Mouse (Mus musculus): ENCODE results near the gene Dcps. TPM values are rescaled to one million over a fixed set of nuclear protein-coding genes. Genes with fewer than 3 reads are reported as not detected.

Gene Dcps
- polyA plus RNA-seq, 1 experiment: 58.0 TPM

DNA sequence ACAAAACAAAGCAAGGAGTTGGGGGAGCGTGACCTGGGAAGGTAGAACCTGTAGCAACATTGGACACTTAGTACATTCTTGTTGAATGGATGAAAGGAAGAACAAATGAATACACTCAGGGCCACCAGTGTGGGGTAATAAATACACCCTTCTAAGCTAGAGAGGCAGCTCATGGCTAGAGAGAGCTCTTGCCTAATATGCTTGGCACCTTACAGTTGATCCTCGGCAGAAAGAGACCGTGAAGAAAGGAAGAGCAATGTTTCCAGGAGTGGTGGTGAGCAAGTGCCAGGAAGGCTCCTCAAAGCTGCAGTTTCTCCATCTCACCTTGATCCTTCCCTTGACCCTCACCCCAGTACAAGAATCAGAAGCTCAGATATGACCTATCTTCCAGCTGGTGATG is 47.3 kb downstream of the Dcps start:
- TF ChIP-seq CTCF (IDR thresholded peaks at IDR 0.05; ENCODE audit: borderline replicate concordance, extremely low read depth, insufficient read depth, insufficient read length) (no peak), POLR2A (IDR thresholded peaks at IDR 0.05; ENCODE audit: borderline replicate concordance, extremely low read depth, insufficient read depth, insufficient read length, poor library complexity, severe bottlenecking) (no peak)
- DNase-seq (ENCODE audit: low read depth): no peak

DNA sequence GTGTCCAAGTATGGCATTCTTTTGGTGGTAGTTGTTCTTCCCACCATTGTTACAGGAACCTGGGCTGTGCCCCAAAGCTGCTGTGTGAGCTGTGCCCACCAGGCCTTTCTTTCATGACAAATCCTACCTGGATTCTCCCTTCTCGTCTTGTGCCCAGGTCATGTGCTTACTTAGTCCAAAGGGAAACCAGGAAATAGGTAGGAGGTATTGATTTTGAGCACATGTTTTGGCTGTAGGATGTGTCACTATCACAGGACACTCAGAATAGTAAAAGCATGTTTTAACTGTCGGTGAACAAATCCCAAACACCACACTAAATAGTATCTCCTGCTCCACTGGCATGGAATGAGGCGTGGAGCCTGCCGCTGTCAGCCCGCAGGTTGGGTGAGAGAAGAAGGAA is 48.3 kb downstream of the Dcps start:
- no peak for TF ChIP-seq CTCF (IDR thresholded peaks at IDR 0.05; ENCODE audit: borderline replicate concordance, extremely low read depth, insufficient read depth, insufficient read length)
- no peak for TF ChIP-seq POLR2A (IDR thresholded peaks at IDR 0.05; ENCODE audit: borderline replicate concordance, extremely low read depth, insufficient read depth, insufficient read length, poor library complexity, severe bottlenecking)
- no peak for DNase-seq (ENCODE audit: low read depth)

DNA sequence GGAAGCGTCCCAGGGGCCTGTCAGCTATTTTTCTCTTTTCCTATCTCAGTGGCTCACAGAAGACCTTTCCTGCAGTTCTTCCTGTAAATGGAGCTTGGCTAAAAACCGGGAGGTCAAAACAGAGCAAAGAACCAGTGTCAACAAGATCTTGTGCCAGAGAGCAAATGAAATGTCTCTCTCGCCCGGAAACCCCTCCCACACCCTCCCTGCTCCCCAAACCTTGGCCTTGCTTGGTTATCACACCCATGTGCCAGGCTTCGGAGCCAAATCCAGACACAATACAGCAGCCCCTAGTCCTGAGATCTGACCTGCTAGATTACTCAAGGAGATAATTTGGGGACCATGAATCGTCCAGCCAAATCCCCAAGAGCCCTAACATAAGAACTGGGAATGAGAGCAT is 48.7 kb downstream of the Dcps start:
- TF ChIP-seq POLR2A (IDR thresholded peaks at IDR 0.05; ENCODE audit: borderline replicate concordance, extremely low read depth, insufficient read depth, insufficient read length, poor library complexity, severe bottlenecking) (no peak), CTCF (IDR thresholded peaks at IDR 0.05; ENCODE audit: borderline replicate concordance, extremely low read depth, insufficient read depth, insufficient read length) (no peak)
- DNase-seq (ENCODE audit: low read depth): no peak

DNA sequence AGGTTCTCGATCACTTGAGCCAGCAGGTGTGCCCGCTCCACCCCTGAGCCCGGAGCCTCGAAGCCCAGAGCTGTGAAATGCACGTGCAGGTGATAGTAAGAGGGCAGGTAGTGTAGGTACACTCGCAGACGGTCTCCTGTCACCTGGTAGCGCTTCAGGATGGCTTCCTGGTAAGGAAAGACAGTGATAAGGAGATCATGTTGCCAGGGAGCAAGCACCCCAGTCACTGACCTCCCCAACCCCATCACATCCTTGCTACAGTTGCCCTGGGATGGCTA is 51.2 kb downstream of the Dcps start:
- TF ChIP-seq CTCF (IDR thresholded peaks at IDR 0.05; ENCODE audit: borderline replicate concordance, extremely low read depth, insufficient read depth, insufficient read length): no peak
- TF ChIP-seq POLR2A (IDR thresholded peaks at IDR 0.05; ENCODE audit: borderline replicate concordance, extremely low read depth, insufficient read depth, insufficient read length, poor library complexity, severe bottlenecking): no peak
- no peak for DNase-seq (ENCODE audit: low read depth)

DNA sequence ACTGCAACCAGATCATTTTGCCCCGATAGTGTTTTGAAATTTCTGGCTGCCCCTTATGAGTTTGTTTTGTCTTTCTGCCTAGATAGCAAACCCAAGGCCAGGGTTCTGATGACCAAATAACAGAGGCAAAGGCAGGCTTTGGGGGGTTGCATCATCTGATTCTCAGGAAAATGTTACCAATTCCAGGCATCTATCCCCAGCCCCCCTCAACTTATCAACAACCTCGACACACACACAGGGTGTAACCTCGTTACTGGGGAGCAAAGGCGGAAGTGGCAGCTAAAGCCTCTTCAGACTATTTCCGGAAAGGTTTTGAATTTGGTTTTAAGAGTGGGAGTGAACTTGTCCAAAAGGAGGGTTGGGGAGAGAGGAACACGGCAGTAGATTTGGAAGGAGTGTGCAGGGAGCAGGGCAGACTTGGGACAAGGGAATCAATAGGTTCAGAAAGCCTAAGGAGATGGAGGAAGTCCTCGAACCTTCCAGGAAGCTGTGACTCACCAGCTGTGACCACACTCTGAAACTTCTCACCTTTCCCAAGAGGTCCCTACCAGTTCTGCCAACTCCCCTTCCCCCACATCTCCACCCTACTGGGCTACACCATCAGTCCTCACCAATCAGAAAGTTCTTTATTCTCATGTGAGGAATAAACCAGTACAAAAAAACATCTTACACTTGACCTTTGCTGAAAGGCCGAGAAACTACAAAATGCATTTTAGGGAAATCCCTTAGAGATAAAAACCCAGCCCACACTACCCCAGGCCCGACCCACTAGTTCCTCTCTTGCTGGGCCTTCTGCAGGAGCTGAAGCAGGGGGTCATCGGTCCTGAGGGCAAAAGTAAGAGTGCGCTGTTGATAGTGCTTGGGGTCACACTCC is 51.8 kb downstream of the Dcps start:
- TF ChIP-seq POLR2A (IDR thresholded peaks at IDR 0.05; ENCODE audit: borderline replicate concordance, extremely low read depth, insufficient read depth, insufficient read length, poor library complexity, severe bottlenecking) (no peak), CTCF (IDR thresholded peaks at IDR 0.05; ENCODE audit: borderline replicate concordance, extremely low read depth, insufficient read depth, insufficient read length) (no peak)
- no peak for DNase-seq (ENCODE audit: low read depth)

DNA sequence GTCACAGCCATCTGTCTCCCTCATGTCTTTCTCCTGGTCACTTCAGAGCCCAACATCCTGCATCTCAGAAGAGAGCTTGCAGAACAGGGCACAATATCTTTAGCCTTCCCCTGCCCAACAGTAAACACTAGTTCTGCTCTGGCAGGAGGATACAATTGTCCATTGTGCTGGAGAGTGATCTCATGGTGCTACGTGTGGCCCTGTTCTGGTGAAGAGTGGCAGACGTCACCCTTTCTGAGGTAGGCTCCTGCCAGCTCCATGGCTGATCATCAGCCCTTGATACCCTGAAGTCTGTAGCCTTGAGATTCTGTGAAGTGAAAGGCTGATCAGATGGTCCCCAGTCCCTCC is 52.4 kb downstream of the Dcps start:
- TF ChIP-seq CTCF (IDR thresholded peaks at IDR 0.05; ENCODE audit: borderline replicate concordance, extremely low read depth, insufficient read depth, insufficient read length): no peak
- DNase-seq (ENCODE audit: low read depth): no peak

DNA sequence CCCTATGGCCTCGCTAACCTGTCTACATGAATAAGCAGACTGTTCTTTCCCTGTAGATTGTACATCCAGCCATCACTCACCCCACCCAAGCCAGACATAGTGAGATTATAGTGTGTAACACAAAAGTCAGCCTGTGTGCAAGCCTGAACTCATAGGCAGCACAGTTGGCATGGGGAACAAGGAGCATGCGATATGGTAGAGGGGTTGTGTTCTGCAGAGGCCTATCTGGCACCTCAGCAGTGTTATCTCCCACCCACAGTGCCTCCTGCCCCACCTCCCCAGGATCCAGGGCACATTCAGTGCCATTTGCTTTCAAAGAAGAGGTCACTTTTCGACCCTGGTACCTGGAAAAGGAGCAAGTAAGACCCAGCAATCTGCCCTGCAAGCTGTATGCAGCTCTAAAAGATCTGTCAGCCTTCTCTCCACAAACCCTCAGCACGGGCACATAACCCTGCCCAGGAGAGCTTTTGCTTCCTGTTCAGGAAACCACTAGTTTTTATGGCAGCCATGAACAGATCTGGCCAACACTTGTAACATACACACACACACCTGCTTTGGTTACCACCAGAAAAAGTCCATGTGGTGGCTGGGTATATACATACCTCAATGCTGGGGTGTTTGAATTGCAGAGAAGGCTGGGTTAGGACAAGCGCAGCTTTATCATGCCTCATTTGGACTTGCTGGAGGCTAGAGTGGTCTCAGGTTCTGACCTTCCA is 53.2 kb downstream of the Dcps start:
- TF ChIP-seq POLR2A (IDR thresholded peaks at IDR 0.05; ENCODE audit: borderline replicate concordance, extremely low read depth, insufficient read depth, insufficient read length, poor library complexity, severe bottlenecking) (no peak), CTCF (IDR thresholded peaks at IDR 0.05; ENCODE audit: borderline replicate concordance, extremely low read depth, insufficient read depth, insufficient read length) (no peak)
- DNase-seq (ENCODE audit: low read depth): no peak

DNA sequence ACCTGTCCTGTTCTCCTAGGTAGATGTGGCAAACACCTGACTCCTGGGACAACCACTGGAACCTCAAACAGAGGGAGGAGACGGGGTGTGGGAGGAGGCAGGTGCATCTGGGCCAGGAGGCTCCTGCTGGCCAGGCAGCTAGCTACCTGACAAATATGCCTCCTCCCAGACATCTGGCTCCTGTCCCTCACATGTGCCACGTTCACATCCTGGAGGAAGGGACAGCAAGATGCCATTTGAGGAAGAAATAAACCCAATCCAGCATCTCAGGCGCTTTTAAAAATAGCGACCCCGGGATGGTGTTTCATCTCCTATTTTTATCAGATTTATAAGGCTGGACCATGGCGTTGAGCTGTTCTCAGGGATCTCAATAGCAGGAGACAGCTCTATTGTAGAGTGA is 56.7 kb downstream of the Dcps start, which contains the start of gene St3gal4:
Gene St3gal4 (minus strand): TSS at position 101 of the 400 bp plus-strand sequence.
- no peak for DNase-seq (ENCODE audit: low read depth)
- TF ChIP-seq POLR2A (IDR thresholded peaks at IDR 0.05; ENCODE audit: borderline replicate concordance, extremely low read depth, insufficient read depth, insufficient read length, poor library complexity, severe bottlenecking) (no peak), CTCF (IDR thresholded peaks at IDR 0.05; ENCODE audit: borderline replicate concordance, extremely low read depth, insufficient read depth, insufficient read length) (no peak)

DNA sequence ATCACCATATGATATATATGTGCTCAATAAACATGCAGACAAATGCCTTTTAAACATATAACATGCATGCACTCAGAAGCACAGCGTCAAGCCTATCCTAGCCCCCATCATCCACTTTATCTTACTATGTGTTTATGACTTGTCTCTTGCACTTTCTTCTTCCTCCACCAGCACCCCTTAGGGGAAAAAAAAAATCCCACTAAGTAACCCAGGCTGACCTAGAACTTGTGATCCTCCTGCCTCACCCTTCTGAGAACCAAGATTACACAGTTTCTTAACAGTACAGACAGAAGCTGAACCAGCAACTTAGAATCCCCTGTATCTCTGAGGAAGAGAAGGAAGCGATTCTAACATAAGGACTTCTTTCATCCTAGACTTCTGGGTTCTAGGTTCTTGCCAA is 57.3 kb downstream of the Dcps start:
- TF ChIP-seq CTCF (IDR thresholded peaks at IDR 0.05; ENCODE audit: borderline replicate concordance, extremely low read depth, insufficient read depth, insufficient read length) (no peak), POLR2A (IDR thresholded peaks at IDR 0.05; ENCODE audit: borderline replicate concordance, extremely low read depth, insufficient read depth, insufficient read length, poor library complexity, severe bottlenecking) (no peak)
- no peak for DNase-seq (ENCODE audit: low read depth)

DNA sequence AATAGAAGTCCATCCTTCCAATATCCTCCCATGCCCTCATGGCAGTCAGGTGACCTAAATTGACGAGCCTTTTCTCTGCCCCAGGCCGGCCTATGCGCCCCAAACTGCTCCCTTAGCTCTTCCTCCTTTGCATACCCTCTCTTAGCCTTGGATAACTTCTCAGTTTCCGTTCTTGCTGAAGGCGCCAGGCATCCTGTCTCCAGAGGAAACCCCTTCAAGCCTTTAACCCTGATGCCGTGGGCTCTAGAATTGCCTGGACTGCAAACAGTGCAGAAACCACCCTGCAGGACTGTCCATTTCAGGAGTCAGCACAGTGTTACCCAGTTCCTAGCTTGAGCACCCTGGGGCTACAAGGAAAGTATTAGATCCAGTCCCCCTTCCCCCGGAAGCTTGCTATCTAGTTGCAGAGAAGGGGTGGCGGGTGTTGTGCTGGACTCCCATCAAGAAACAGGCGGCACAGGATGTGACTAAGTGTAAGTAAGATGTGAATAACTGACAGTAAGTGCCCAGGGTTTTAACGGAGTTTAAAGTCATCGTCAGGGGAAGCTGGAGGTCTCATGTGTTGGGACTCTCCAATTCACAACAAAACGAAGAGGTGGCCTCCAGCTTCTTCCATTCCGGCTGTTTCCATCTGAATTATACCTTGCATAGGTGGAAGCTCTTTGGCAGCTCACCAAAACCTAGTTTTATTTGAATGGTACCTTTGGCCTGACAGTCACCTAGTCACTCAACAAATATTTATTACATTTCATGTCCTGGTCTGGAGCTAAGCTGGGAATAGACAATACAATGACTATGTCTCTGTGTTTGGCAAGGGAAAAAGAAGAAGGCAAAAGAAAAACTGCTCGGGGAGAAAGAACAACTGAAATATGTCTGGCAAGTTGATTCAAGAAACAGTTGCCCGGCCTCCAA is 58.2 kb downstream of the Dcps start:
- peak; percentile 37 for DNase-seq (ENCODE audit: low read depth)
- TF ChIP-seq POLR2A (IDR thresholded peaks at IDR 0.05; ENCODE audit: borderline replicate concordance, extremely low read depth, insufficient read depth, insufficient read length, poor library complexity, severe bottlenecking) (no peak), CTCF (IDR thresholded peaks at IDR 0.05; ENCODE audit: borderline replicate concordance, extremely low read depth, insufficient read depth, insufficient read length) (no peak)
